Mouse (Mus musculus) E14TG2a.4 (cell line): ENCODE results near the gene Fzd10.

Experiments used
- CTCF ChIP-seq: conservative IDR thresholded peaks from 2 replicates; pipeline ENCODE4 v1.5.1; 2014; ENCODE audit warnings: low read length
- NANOG ChIP-seq: IDR thresholded peaks from 2 replicates; pipeline ENCODE4 v1.6.1; 2014; ENCODE audit warnings: borderline replicate concordance, low read length, mixed read lengths
- POU5F1 ChIP-seq: IDR thresholded peaks from 2 replicates; pipeline ENCODE4 v1.6.1; 2014; ENCODE audit warnings: low read length, borderline replicate concordance

DNA sequence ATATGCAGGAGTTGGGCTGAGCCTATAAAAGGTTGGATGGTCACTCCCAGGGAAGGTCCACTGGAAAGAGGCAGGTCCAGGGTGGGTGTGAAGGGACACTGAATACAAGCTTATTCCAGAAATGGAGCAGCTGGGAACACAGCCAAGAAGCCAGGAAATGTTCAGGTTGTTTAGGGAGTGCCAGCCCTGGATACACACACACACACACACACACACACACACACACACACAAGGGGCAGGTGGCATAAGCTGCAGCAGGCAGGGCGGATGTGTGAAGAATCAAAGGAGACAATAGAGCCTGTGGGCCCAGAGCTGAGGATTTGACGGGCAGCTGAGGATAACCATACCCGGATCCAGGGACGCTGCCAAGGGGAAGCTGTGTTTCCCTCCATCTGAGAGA, 42.4 kb downstream of the Fzd10 start:
- TF ChIP-seq CTCF (no peak), NANOG (no peak), POU5F1 (no peak)
